Mouse (Mus musculus): ENCODE measurements at regions not wholly inside any gene's neighbourhood (a gene's known extent, or its start where the extent isn't known, plus 50 kb on each side); places are given as distances from the start of the nearest gene placed in this dataset.
A peak's percentile ranks its signal among the peaks of the same experiment; 100 is the strongest.

DNA sequence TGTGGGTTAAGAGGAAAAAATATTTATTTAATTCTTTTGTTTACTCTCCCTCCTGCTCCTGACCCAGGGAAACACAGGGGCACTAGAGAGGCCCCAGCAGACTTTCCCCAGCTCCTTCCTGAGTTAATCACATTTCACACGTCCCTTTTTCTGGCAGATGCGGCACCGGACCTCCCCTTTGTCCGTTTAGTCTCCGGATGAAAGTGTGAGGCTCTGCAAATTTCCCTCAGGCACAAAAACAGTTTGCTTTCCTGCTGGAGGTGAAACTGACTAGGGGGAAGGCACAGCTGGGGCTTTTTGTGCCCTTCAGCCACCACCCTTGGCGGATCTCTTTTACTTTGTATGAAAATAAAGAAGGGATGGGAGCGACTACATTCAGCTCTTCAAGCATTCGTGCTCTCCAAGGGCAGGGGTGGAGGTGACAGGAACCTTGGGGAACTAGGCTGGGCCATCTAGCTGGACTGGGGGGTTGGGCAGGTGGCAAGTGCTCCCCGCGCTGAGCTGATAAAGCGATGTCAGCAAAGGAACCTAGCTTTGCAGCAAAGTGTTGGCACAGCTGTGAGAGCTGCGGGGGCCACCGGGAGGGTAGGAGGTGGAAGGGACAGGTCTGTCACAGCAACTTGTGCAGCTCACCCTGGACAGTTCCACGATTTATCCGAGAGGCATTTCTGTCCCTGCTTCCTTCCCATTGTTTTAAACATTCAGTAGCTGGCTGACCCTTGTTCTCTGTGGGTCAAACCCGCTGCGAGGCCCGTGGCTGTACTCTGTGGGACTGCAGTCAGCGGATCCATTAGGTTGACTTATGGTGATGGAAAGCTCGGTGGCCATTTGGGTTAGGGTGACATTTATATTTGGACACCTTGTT is 329.6 kb downstream of the Ttll7 start:
- peak overlapping the region; percentile 63 for H3K27ac ChIP-seq (replicated peaks)

DNA sequence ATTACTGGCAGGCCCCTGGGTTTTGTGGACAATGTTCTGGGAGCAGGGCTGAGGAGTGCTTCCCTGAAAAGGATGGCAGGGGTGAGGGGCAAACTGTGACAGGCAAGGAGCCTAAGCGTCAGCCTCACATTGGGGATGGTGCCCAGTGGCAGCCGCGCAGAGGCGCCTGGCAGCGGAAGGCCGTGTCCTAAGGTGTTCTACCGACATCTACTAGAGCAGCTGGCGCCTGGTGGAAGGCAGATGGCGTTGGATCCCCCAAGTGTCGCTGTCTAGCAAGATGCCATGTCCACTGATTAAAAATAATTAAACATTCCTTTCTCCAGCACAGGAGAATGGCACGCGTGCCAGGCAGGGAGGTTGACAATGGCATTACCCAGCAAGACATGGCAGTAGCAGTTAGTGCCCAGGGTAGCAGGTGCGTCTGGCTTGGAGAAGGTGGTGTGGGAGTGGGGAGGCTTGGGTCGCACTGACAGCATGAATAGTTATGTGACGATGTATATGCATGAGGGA is 330.3 kb downstream of the Ttll7 start:
- Histone ChIP-seq H3K4me3 (peak overlapping the region; percentile 31), H3K27me3 (replicated peaks) (no peaks in the 10 kb centered on the region), H3K36me3 (no peaks in the 10 kb centered on the region), H3K4me2 (peak overlapping the region; percentile 67), H3K9ac (no peak overlapping the region), H3K27ac (replicated peaks) (peak overlapping the region; percentile 63), H3K9me3 (no peaks in the 10 kb centered on the region), H3K4me1 (peaks cover 24% of the 10 kb centered on the region)
- WGBS = 37% methylated on average over 15 of the region's 15 CpGs
- no peak for ATAC-seq (ENCODE audit: extremely low read depth, insufficient number of reproducible peaks, low FRiP score, low TSS enrichment)

More for the DNA sequence above, 329.6 kb downstream of the Ttll7 start:
- WGBS = 2% methylated on average over 20 of the region's 20 CpGs
- peak overlapping the region; percentile 31 for H3K4me3 ChIP-seq
- H3K4me1 ChIP-seq = peaks cover 24% of the 10 kb centered on the region
- no peaks in the 10 kb centered on the region for H3K9me3 ChIP-seq
- ATAC-seq (ENCODE audit: extremely low read depth, insufficient number of reproducible peaks, low FRiP score, low TSS enrichment) = no peak
- no peaks in the 10 kb centered on the region for H3K36me3 ChIP-seq
- no peaks in the 10 kb centered on the region for H3K27me3 ChIP-seq (replicated peaks)
- H3K4me2 ChIP-seq = peak overlapping the region; percentile 67
- H3K9ac ChIP-seq = peak overlapping the region; percentile 50

DNA sequence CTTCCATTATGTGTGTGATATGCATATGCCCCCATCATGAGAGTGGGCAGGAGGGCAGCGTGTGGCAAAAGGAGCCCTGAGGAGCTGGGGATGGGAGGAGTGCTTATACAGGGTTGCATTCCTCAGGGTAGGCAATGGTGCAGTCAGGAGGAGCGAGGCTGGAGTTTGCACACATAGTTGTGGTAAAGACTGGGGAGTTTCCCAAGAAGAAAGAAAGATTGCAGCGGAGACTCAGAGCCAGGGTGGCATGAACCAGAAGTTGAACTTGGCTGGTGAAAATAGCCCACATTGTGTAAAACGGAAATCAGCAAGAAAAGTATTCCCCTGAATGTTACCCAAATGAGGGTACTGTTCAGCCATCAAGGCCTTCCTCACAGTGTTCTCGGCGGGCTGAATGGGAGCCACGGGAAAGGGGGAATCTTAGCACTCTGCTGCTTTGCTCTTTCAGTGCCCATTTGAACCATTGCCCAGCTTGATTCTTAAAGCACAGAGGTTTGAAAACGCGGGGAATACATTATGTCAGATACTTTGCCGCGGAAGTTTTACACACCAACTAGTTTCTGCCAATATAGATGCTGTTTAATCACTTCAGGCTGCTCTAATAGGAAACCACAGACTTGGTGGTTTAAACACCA is 331.6 kb downstream of the Ttll7 start:
- no peak overlapping the region for H3K4me3 ChIP-seq
- peaks cover 24% of the 10 kb centered on the region for H3K4me1 ChIP-seq
- no peak overlapping the region for H3K4me2 ChIP-seq
- H3K9ac ChIP-seq = no peak overlapping the region
- no peak for ATAC-seq (ENCODE audit: extremely low read depth, insufficient number of reproducible peaks, low FRiP score, low TSS enrichment)
- 69% methylated on average over 11 of the region's 11 CpGs for WGBS
- H3K9me3 ChIP-seq = no peaks in the 10 kb centered on the region
- no peak overlapping the region for H3K27ac ChIP-seq (replicated peaks)
- H3K36me3 ChIP-seq = no peaks in the 10 kb centered on the region
- H3K27me3 ChIP-seq (replicated peaks) = no peaks in the 10 kb centered on the region

DNA sequence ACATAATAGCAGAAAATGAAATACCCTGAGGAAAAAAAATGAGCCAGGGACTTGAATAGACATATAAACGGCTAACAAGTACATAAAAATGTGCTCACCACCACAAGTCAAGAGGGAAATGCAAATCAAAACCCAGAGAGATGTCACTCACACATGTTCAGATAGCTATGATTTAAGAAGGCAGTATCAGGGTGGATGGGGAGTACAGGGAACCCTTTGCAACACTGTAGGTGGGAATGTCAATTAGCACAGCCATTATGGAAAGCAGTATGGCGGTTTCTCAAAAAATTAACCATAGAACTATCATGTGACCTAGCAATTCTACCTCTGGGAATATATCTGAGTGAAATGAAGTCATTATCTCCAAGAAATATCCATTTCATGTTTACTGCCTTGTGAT is 337.6 kb downstream of the Ttll7 start:
- Histone ChIP-seq H3K9ac (no peak overlapping the region), H3K36me3 (no peaks in the 10 kb centered on the region), H3K4me2 (no peak overlapping the region), H3K4me1 (no peaks in the 10 kb centered on the region), H3K27me3 (replicated peaks) (no peaks in the 10 kb centered on the region), H3K9me3 (no peaks in the 10 kb centered on the region), H3K27ac (replicated peaks) (no peak overlapping the region), H3K4me3 (no peak overlapping the region)
- WGBS = 83% methylated on average over 2 of the region's 2 CpGs
- ATAC-seq (ENCODE audit: extremely low read depth, insufficient number of reproducible peaks, low FRiP score, low TSS enrichment) = no peak

DNA sequence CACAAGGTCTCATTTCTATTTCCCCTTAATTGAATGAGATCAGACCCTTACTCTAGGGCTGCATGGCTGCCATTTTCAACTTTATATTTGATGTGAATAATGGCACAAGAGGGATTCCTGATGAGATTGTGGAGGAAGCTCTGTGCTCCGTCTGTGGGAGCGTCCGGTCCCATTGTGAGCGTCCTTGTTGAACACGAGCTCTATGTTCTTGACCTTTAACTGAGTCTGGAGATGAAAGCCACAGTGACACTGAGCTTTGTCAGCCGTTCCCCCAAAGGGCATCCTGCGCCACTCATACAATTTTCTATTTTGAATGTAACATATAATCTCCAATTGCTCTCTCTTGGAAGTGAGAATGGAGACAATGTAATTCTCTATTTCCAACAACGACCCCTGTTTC is 344.5 kb downstream of the Ttll7 start:
- no peaks in the 10 kb centered on the region for H3K9me3 ChIP-seq
- no peak for ATAC-seq (ENCODE audit: extremely low read depth, insufficient number of reproducible peaks, low FRiP score, low TSS enrichment)
- WGBS = 81% methylated on average over 8 of the region's 8 CpGs
- H3K4me3 ChIP-seq = no peak overlapping the region
- H3K4me1 ChIP-seq = no peaks in the 10 kb centered on the region
- H3K27ac ChIP-seq (replicated peaks) = no peak overlapping the region
- H3K27me3 ChIP-seq (replicated peaks) = no peaks in the 10 kb centered on the region
- H3K9ac ChIP-seq = no peak overlapping the region
- H3K4me2 ChIP-seq = no peak overlapping the region
- H3K36me3 ChIP-seq = no peaks in the 10 kb centered on the region

DNA sequence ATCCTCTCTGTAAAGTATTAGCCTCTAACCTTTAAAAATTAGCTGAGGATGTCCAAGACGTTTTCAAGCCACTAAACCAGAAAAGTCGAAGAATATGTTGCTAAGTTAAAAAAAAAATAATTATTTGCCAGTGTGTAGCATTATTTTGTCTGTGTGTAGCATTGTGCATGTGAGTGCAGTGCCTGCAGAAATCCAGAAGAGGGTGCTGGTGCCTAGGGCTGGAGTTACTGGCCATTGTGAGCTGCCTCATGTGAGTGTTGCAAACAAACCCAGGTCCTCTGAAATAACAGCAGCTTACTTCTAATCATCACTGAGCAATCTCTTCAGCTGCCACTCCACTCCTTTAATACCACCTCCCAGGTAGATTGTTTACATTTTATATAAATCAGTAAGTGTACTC is 345.0 kb downstream of the Ttll7 start:
- ATAC-seq (ENCODE audit: extremely low read depth, insufficient number of reproducible peaks, low FRiP score, low TSS enrichment) = no peak
- Histone ChIP-seq H3K9me3 (no peaks in the 10 kb centered on the region), H3K9ac (no peak overlapping the region), H3K36me3 (no peaks in the 10 kb centered on the region), H3K27me3 (replicated peaks) (no peaks in the 10 kb centered on the region), H3K4me2 (no peak overlapping the region), H3K27ac (replicated peaks) (no peak overlapping the region), H3K4me3 (no peak overlapping the region), H3K4me1 (no peaks in the 10 kb centered on the region)
- 48% methylated on average over 2 of the region's 2 CpGs for WGBS

DNA sequence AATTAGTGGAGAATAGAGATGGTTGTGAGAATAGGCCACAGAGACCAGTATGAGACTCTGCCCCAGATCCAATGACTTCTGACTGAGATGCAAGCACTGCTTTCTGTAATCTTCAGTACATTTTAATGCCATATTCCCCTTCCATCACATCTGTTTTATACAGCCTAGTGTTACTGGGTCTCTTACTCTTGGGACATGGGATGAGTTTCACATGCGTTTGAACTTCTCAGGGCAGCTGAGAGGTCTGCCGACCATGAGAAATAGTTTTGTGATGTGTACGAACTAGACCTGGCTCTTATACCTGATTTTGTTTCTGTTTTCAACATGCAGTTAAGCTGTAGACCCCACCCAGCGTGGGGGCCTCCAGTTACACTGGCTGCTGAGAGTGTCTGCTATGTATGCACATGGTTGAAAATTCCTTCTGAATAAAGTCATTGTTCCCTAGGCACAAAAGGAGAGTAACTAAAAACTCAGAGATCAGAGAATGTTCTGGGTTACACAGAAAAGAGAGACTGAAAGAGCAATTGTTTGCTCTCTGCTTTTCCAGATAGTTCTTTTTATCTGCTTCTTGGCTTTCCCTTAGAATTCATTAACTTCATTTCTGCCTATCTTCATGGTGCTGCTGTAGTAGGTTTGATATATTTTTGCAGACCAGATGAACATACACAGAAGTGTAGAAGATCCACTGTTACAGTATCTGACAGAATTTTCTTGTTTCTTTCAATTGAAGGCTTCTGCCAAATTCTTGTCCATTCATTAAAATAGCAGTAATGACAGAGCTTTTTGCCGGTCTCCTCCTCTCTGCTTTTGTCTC is 359.2 kb downstream of the Ttll7 start:
- 66% methylated on average over 5 of the region's 5 CpGs for WGBS
- no peak overlapping the region for H3K4me3 ChIP-seq
- H3K9me3 ChIP-seq = no peaks in the 10 kb centered on the region
- peaks cover 12% of the 10 kb centered on the region for H3K4me1 ChIP-seq
- H3K36me3 ChIP-seq = no peaks in the 10 kb centered on the region
- H3K9ac ChIP-seq = no peak overlapping the region
- H3K27me3 ChIP-seq (replicated peaks) = no peaks in the 10 kb centered on the region
- 0 out of 2 replicates have a peak overlapping the region, but pooled peaks have one; percentile 24 for H3K27ac ChIP-seq (replicated peaks)
- no peak for ATAC-seq (ENCODE audit: extremely low read depth, insufficient number of reproducible peaks, low FRiP score, low TSS enrichment)
- no peak overlapping the region for H3K4me2 ChIP-seq

DNA sequence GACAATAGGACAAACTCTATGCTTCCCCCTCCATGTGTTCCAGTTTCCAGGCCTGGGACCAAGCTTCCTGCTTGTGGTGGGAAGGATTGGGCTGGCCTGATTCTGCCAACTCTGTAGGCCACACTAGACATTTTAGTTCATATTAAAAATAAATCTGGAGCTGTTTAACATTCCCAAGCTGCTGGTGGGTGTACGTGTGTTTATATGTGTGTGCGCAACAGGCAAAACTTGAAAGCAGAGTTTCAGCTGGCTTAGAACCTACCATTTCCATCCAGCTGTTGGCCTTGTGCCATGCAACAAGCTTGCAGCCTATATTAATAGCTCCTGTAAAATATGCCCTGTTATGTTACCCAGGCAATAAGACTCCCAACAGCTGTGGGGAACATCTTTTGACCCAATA is 376.5 kb downstream of the Ttll7 start:
- H3K9me3 ChIP-seq = no peaks in the 10 kb centered on the region
- no peaks in the 10 kb centered on the region for H3K27me3 ChIP-seq (replicated peaks)
- H3K27ac ChIP-seq (replicated peaks) = no peak overlapping the region
- no peak overlapping the region for H3K9ac ChIP-seq
- no peak overlapping the region for H3K4me2 ChIP-seq
- H3K4me1 ChIP-seq = no peaks in the 10 kb centered on the region
- no peaks in the 10 kb centered on the region for H3K36me3 ChIP-seq
- 89% methylated on average over 2 of the region's 2 CpGs for WGBS
- no peak overlapping the region for H3K4me3 ChIP-seq
- no peak for ATAC-seq (ENCODE audit: extremely low read depth, insufficient number of reproducible peaks, low FRiP score, low TSS enrichment)

DNA sequence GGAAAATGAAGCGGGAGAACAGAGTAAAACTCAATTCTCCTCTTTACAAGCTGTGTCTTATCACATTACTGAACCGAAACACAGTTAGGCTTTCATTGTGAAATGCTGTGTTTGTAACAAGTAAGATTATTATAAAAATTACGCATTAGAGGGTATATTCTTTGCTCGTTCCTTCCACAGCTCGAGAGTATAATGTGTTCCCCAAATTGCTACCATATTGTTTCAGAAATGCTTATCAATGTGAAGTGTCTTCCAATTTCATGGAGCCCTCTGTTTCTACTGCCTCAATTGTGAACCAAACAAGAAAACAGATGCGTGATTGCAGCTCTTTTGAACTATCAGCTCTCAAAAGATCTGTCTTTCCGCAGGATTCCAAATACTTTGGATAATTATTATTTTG is 378.4 kb downstream of the Ttll7 start:
- no peak overlapping the region for H3K9ac ChIP-seq

DNA sequence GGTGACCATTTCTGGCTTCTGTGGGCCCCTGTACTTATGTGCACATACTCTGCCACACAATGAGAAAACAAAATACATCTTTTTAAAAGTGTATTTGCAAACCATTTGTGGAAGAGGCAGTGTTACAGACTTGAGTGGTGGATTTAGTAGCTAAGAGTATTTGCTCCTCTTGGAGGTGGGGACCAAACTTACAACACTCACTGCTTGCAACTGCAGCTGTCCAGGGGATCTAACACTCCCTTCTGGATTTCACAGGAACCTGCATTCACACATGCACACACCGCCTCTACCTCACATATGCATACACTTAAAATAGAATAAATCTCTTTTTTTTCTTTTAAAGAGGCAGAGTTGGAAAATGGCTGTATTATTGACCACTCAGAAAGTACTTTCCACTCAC is 386.2 kb downstream of the Ttll7 start:
- WGBS = 69% methylated on average over 1 of the region's 1 CpGs
- H3K4me1 ChIP-seq = no peaks in the 10 kb centered on the region
- H3K27ac ChIP-seq (replicated peaks) = no peak overlapping the region
- H3K4me2 ChIP-seq = no peak overlapping the region
- no peaks in the 10 kb centered on the region for H3K36me3 ChIP-seq
- H3K9me3 ChIP-seq = no peaks in the 10 kb centered on the region
- no peaks in the 10 kb centered on the region for H3K27me3 ChIP-seq (replicated peaks)
- H3K9ac ChIP-seq = no peak overlapping the region
- H3K4me3 ChIP-seq = no peak overlapping the region
- ATAC-seq (ENCODE audit: extremely low read depth, insufficient number of reproducible peaks, low FRiP score, low TSS enrichment) = no peak

More for the DNA sequence above, 378.4 kb downstream of the Ttll7 start:
- H3K27ac ChIP-seq (replicated peaks) = no peak overlapping the region
- H3K36me3 ChIP-seq = no peaks in the 10 kb centered on the region
- no peak overlapping the region for H3K4me2 ChIP-seq
- WGBS = 79% methylated on average over 7 of the region's 7 CpGs
- H3K9me3 ChIP-seq = no peaks in the 10 kb centered on the region
- H3K4me1 ChIP-seq = no peaks in the 10 kb centered on the region
- no peak for ATAC-seq (ENCODE audit: extremely low read depth, insufficient number of reproducible peaks, low FRiP score, low TSS enrichment)
- H3K4me3 ChIP-seq = no peak overlapping the region
- no peaks in the 10 kb centered on the region for H3K27me3 ChIP-seq (replicated peaks)

DNA sequence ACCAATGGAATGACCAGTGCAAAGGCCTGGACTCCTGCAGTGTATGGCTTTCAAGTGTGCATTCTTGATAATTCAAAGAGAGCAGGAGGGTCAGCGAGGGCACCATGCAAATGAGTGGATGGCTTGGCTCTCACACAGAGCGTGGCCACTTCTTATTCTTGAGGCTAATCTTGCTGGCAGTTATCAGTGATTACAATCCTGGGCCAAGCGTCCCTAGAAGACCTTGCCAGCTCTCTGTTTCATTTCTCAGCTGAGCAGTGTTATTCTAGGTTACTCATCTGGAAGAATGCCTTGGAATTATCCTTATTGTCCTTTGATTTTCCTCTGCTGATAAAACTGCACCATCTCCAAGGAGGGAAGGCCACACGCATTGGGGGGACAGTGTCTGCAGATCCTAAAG is 388.5 kb downstream of the Ttll7 start:
- Histone ChIP-seq H3K4me1 (no peaks in the 10 kb centered on the region), H3K27me3 (replicated peaks) (no peaks in the 10 kb centered on the region), H3K9ac (no peak overlapping the region), H3K27ac (replicated peaks) (no peak overlapping the region), H3K4me2 (no peak overlapping the region), H3K4me3 (no peak overlapping the region), H3K36me3 (no peaks in the 10 kb centered on the region), H3K9me3 (no peaks in the 10 kb centered on the region)
- ATAC-seq (ENCODE audit: extremely low read depth, insufficient number of reproducible peaks, low FRiP score, low TSS enrichment) = no peak
- 58% methylated on average over 4 of the region's 4 CpGs for WGBS
